Mouse (Mus musculus) T-cell, adult 66 days (primary cell): ENCODE measurements around the gene Slc26a9. TPM values are rescaled to one million over a fixed set of nuclear protein-coding genes. Genes with fewer than 3 reads are reported as not detected.

Experiments used
- total RNA-seq, 2 experiments: library from RNA; stranded (reverse); gene quantifications; 3 replicates in 1 of 2; 4 replicates in 1 of 2; pipeline ENCODE4 v1.2.4; 2023

Gene Slc26a9
- not detected for total RNA-seq

DNA sequence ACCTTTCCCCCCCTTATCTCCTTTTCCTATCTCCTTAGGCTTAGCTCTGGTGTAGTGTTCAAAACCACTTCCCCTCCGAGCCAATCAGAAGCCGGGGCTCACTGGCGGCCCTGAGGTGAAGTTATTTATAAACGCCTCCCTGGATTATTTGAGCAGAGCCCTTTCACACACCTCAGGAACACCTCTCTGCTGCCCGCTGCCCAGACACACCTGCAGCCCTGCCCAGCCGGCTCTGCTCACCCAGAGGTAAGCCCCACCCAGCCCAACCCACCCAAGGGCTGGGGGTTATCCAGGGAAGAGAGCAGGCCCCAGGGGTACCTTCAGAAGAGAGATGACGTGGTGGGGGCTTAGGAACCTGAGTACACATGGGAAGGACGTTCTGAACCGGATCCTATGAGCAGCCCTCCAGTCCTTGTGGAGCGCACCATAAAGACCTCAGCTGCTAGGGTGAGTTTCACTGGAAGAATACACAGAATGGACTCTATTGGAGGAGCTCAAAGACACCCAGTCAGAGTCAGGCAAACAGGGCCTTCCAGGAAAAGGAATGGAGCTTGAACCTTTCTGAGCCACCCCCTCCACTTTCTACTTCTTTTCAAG lies at the start of gene Slc26a9:
Slc26a9 (plus strand) TSS at position 155 of the 597 bp plus-strand sequence.

DNA sequence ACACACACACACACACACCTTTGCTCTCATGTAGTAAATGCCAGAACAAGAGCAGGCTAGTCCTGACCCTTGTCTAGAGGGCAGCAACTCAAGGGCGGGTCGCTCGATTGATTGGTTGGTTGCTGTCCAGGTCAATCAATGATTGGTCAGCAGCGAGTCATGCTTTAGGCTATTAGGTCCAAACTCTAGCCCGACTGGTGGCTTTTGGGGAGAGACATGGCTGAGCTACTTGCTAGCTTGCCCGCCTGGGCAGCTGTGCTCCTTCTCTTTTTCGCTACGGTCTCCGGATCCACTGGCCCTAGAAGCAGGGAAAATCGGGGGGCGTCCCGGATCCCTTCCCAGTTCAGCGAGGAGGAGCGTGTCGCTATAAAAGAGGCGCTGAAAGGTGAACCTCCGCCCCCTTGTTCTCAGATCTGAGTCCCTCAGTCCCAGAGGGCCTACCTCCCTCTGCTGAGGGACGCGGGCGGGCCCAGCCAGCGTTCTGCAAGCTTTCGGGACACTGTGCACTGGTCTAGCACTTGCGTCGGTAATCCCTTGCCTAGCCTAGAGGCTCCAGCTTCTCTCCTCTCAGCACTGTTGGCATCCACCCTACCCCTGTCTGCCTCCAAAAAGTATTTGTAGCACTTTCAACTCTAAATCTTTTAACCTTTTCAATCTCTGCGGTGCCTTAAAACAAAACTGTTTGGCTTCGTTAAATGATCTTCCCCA lies 53.5 kb downstream of the Slc26a9 start, which contains the start of gene Pm20d1:
Pm20d1 (plus strand) TSS at position 180 of the 708 bp plus-strand sequence.

Other genes with a start within 250 kb of the Slc26a9 start
- gene Srgap2, start 216.7 kb upstream of the Slc26a9 start, total RNA-seq: 10 to 100 TPM; 64.6 to 71.5 TPM
- gene Fam72a, start 216.1 kb upstream of the Slc26a9 start, total RNA-seq: 1 to 10 TPM in 1 of 2 experiments, under 1 TPM in 1; 0.95 to 1.1 TPM
- not detected for gene Avpr1b, start 144.8 kb upstream of the Slc26a9 start, total RNA-seq
- gene Ctse, start 105.7 kb upstream of the Slc26a9 start, total RNA-seq: 100 to 1,000 TPM; 147 to 168 TPM
- gene Rab7b, start 55.3 kb upstream of the Slc26a9 start, total RNA-seq: 1 to 10 TPM; 1.5 to 1.7 TPM
- gene Pm20d1, start 53.4 kb downstream of the Slc26a9 start, total RNA-seq: not detected
- 10 to 100 TPM; 30.3 to 34.7 TPM for gene Slc41a1, start 83.5 kb downstream of the Slc26a9 start, total RNA-seq
- gene Rab29, start 123.2 kb downstream of the Slc26a9 start, total RNA-seq: 10 to 100 TPM; 14.0 to 20.3 TPM
- 10 to 100 TPM; 78.5 to 79.8 TPM for gene Nucks1, start 166.5 kb downstream of the Slc26a9 start, total RNA-seq
- 1 to 10 TPM; 2.1 to 3.5 TPM for gene Slc45a3, start 218.9 kb downstream of the Slc26a9 start, total RNA-seq